Mouse (Mus musculus): ENCODE results near the gene Efhd1.

DNA sequence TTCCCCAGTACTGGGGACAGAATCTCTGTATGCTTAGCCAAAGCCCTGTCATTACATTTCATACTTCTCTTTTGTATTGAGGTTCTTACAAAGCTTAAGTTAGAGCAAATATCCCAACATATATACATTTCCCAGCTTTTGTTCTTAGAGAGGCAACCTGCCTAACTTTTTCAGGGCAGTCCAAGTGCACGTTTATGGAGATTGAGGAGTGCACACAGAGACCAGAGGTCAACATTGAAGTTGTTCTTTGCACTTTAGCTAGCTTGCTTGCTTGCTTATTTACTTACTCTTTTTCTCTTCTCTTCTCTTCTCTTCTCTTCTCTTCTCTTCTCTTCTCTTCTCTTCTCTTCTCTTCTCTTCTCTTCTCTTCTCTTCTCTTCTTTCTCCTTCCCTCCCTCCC is 96.1 kb downstream of the Efhd1 start:
- TF ChIP-seq GABPA (IDR thresholded peaks at IDR 0.05; ENCODE audit: low read depth, low read length) (no peak), GATA1 (IDR thresholded peaks at IDR 0.05; ENCODE audit: low read depth, low read length) (no peak), ETS1 (IDR thresholded peaks at IDR 0.05; ENCODE audit: low read depth, low read length) (no peak), CHD2 (IDR thresholded peaks at IDR 0.05; ENCODE audit: low read length) (no peak)
